Mouse (Mus musculus) liver, embryonic 14.5 days (tissue): ENCODE data around the gene Ppt1.

Experiments
- CTCF ChIP-seq: IDR thresholded peaks from 2 replicates; pipeline ENCODE4 v1.5.1; 2016; ENCODE audit warnings: antibody characterized with exemption, low read depth, control low read depth
- EP300 ChIP-seq: IDR thresholded peaks from 2 replicates; pipeline ENCODE4 v1.6.1; 2016; ENCODE audit warnings: antibody characterized with exemption, low read depth

DNA sequence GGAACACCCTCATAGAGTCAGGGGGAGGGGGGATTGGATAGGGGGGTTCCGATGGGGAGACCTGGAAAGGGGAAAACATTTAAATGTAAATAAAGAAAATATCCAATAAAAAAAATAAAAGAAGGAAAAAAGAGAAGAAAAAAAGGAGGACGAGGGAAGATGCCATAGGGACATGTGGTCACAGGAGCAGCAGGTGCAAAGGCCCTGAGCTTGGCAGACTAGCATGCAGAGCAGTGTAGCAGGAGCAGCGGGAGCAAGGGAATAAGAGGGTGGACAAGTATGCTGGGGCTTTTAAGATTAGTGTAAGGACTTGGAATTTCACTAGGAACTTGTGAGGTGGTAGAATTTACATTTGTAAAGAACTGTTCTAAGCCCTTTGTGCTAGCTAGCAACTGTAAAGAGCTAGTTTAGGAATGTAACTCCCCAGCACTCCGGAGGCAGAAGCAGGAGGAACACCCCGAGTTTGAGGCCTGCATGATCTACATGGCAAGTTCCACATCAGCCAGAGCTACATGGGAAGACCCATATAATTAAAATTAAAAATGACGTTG, 1.2 kb downstream of the Ppt1 start:
- TF ChIP-seq CTCF: no peak
- no peak for TF ChIP-seq EP300
